Comparison of ENCODE assay signal across 9 mouse cellular contexts in the genomic region with DNA sequence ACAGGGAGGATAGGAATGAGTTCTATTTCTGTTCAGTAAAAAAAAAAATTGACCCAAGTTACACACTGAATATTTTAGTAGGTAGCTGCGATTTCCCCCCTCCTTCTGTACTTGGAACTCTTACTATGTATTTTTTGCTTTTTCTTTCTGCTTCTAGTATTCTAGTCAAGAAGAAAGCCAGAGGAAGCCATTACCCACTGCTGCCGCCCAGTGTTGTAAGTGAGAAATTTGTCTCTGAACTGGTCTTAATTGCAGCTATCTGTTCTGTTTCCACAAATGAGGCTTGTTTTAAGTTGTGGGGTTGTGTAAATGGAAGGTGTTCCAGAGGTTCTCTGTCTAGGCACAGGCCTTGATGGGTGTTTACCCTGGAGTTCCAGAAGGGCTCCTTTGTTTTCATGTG. TPM values are rescaled to one million over a fixed set of nuclear protein-coding genes. Genes with fewer than 3 reads are reported as not detected.
DNase-seq lines count a peak whose midpoint lies in the region; ATAC-seq and TF ChIP-seq lines count a peak whose summit lies in the region.
"Had no signal": no experiment of that assay in that cellular context is flagged by ENCODE, and none has a peak within 500 bp of the region (broad histone marks: within the 10 kb centered on the region; RNA-seq: fewer than 3 reads in every experiment).

No protein-coding gene starts in this region.

- TF ChIP-seq CTCF in MEL (IDR thresholded peaks at IDR 0.05 in 2 of 3, conservative IDR thresholded peaks at IDR 0.05 in 1 of 3; ENCODE audit: control insufficient read depth in 1 of 3, insufficient read depth in 1 of 3, low read depth in 2 of 3, low read length in 3 of 3, poor library complexity in 1 of 3, severe bottlenecking in 1 of 3), result peak; percentile 31 to 82 (median 62)
- TF ChIP-seq CTCF in cerebellum, adult 2 months (IDR thresholded peaks at IDR 0.05; ENCODE audit: borderline replicate concordance, insufficient read depth, low read depth, low read length), result peak; percentile 38; the same call in 1 of the 2 replicates

- intact Hi-C loops in gastrocnemius, postnatal 14 days (cut with DNase I; ENCODE audit: low total_unique reads), result loop anchor here (5.0 kb wide), 1 partner anchor 68 kb away; the partner anchor contains the start of gene Fam214b

- no peaks in the 10 kb centered on the region for H3K4me1 ChIP-seq in hindbrain, embryonic 11.5 days (replicated peaks; ENCODE audit: control insufficient read depth, insufficient read depth, low read length)
- H3K4me1 ChIP-seq in hindbrain, embryonic 16.5 days (ENCODE audit: control insufficient read depth, insufficient read depth, low read depth, low read length), result no peaks in the 10 kb centered on the region
- H3K4me1 ChIP-seq in MEL (ENCODE audit: control insufficient read depth in 1 of 2, insufficient read depth in 2 of 2, low read length in 2 of 2), result peaks cover 14 to 27% of the 10 kb centered on the region in 2 experiments
- H3K4me1 ChIP-seq in cerebellum, adult 2 months (ENCODE audit: control insufficient read depth, insufficient read depth, low read length), result no peaks in the 10 kb centered on the region
- H3K4me1 ChIP-seq: lung, embryonic 15.5 days had no signal

- no peak overlapping the region for H3K4me2 ChIP-seq in hindbrain, embryonic 11.5 days (replicated peaks; ENCODE audit: low read depth, low read length)
- no peak overlapping the region for H3K4me2 ChIP-seq in hindbrain, embryonic 16.5 days (ENCODE audit: low read length)
- H3K4me2 ChIP-seq: lung, embryonic 15.5 days had no signal

- H3K27me3 ChIP-seq in hindbrain, embryonic 11.5 days (ENCODE audit: control insufficient read depth, insufficient read depth, low read length), result no peaks in the 10 kb centered on the region
- H3K27me3 ChIP-seq in hindbrain, embryonic 16.5 days (replicated peaks; ENCODE audit: control insufficient read depth, insufficient read depth, low read length), result no peaks in the 10 kb centered on the region
- no peaks in the 10 kb centered on the region for H3K27me3 ChIP-seq in MEL (ENCODE audit: control insufficient read depth in 1 of 2, insufficient read depth in 2 of 2, low read length in 2 of 2)
- no peaks in the 10 kb centered on the region for H3K27me3 ChIP-seq in cerebellum, adult 2 months (ENCODE audit: control insufficient read depth, insufficient read depth, low read length)
- H3K27me3 ChIP-seq: lung, embryonic 15.5 days had no signal

- H3K27ac ChIP-seq in hindbrain, embryonic 11.5 days (ENCODE audit: low read depth, low read length), result no peak overlapping the region
- H3K27ac ChIP-seq in hindbrain, embryonic 16.5 days (ENCODE audit: low read depth, low read length), result no peak overlapping the region
- peak overlapping the region; percentile 45 for H3K27ac ChIP-seq in MEL (ENCODE audit: control insufficient read depth, low read depth, low read length)
- H3K27ac ChIP-seq in cerebellum, adult 2 months (ENCODE audit: insufficient read depth, low read length), result no peak overlapping the region
- H3K27ac ChIP-seq: lung, embryonic 15.5 days had no signal

- H3K9me3 ChIP-seq in hindbrain, embryonic 11.5 days (ENCODE audit: control insufficient read depth, low read length), result no peaks in the 10 kb centered on the region
- H3K9me3 ChIP-seq in hindbrain, embryonic 16.5 days (ENCODE audit: control insufficient read depth, low read length), result no peaks in the 10 kb centered on the region
- H3K9me3 ChIP-seq in MEL (replicated peaks; ENCODE audit: insufficient read depth, low read length), result no peaks in the 10 kb centered on the region
- H3K9me3 ChIP-seq: lung, embryonic 15.5 days had no signal

- 26% methylated on average over 2 of the region's 2 CpGs for WGBS in hindbrain, embryonic 11.5 days
- 26% methylated on average over 2 of the region's 2 CpGs for whole genome bisulfite sequencing in hindbrain, embryonic 16.5 days
- WGBS in cerebellum, adult 2 months, result 16% methylated on average over 2 of the region's 2 CpGs

- no peak overlapping the region for H3K9ac ChIP-seq in hindbrain, embryonic 11.5 days (ENCODE audit: low read depth, low read length)
- no peak overlapping the region for H3K9ac ChIP-seq in hindbrain, embryonic 16.5 days (ENCODE audit: low read depth, low read length)
- no peak overlapping the region for H3K9ac ChIP-seq in MEL (ENCODE audit: control insufficient read depth, low read depth, low read length, poor library complexity, severe bottlenecking)
- H3K9ac ChIP-seq: lung, embryonic 15.5 days had no signal

- ATAC-seq in hindbrain, embryonic 11.5 days (ENCODE audit: low FRiP score), result no peak
- no peak for ATAC-seq in hindbrain, embryonic 16.5 days

- no peaks in the 10 kb centered on the region for H3K79me2 ChIP-seq in MEL (ENCODE audit: control insufficient read depth, insufficient read depth, low read length, poor library complexity)

- TF ChIP-seq EP300 in MEL (IDR thresholded peaks at IDR 0.05; ENCODE audit: low read depth in 1 of 2, low read length in 2 of 2), result no peak

- no peak for TF ChIP-seq POLR2A in MEL (IDR thresholded peaks at IDR 0.05; ENCODE audit: control insufficient read depth in 1 of 2, insufficient read depth in 1 of 2, low read depth in 1 of 2, low read length in 2 of 2, poor library complexity in 1 of 2)
- no peak for TF ChIP-seq POLR2A in cerebellum, adult 2 months (IDR thresholded peaks at IDR 0.05; ENCODE audit: borderline replicate concordance, insufficient read depth, low read length)

- peak; percentile 63 for TF ChIP-seq RAD21 in MEL (IDR thresholded peaks at IDR 0.05; ENCODE audit: low read depth, low read length)

- no peaks in the 10 kb centered on the region for H3K36me3 ChIP-seq in hindbrain, embryonic 11.5 days (ENCODE audit: control insufficient read depth, insufficient read depth, low read length)
- H3K36me3 ChIP-seq in hindbrain, embryonic 16.5 days (ENCODE audit: control insufficient read depth, insufficient read depth, low read length), result no peaks in the 10 kb centered on the region
- peaks cover 0 to 31% of the 10 kb centered on the region in 2 experiments; a peak in 2 of 4 replicates for H3K36me3 ChIP-seq in MEL (ENCODE audit: control insufficient read depth in 1 of 2, insufficient read depth in 2 of 2, low read length in 2 of 2)
- H3K36me3 ChIP-seq: lung, embryonic 15.5 days had no signal

- peak; percentile 58 for DNase-seq in hindbrain, embryonic 11.5 days (ENCODE audit: low spot score)
- DNase-seq in MEL (ENCODE audit: low read depth, low spot score), result peak; percentile 82
- DNase-seq in cerebellum, adult 2 months, result peak; percentile 43 to 44
- DNase-seq in gastrocnemius, postnatal 14 days, result peak; percentile 35
- DNase-seq in layer of hippocampus, postnatal 25 days (ENCODE audit: extremely low spot score in 1 of 2, low spot score in 1 of 2), result peak; percentile 14 to 65
- DNase-seq in mesoderm, embryonic 11.5 days (ENCODE audit: low read depth, low spot score), result peak; percentile 15
- peak; percentile 9 for DNase-seq in thymus, postnatal 25 days

- no peak overlapping the region for H3K4me3 ChIP-seq in hindbrain, embryonic 11.5 days (ENCODE audit: low read depth, low read length)
- no peak overlapping the region for H3K4me3 ChIP-seq in hindbrain, embryonic 16.5 days (ENCODE audit: low read length)
- peak overlapping the region in 1 of 2 experiments; percentile 18; a peak in 2 of 4 replicates for H3K4me3 ChIP-seq in MEL (ENCODE audit: control insufficient read depth in 1 of 2, insufficient read depth in 1 of 2, low read depth in 2 of 2, low read length in 2 of 2)
- no peak overlapping the region for H3K4me3 ChIP-seq in cerebellum, adult 2 months (replicated peaks; ENCODE audit: insufficient read depth, low read depth, low read length)
- H3K4me3 ChIP-seq: lung, embryonic 15.5 days had no signal

TF ChIP-seq in MEL, 35 proteins besides CTCF, POLR2A, EP300 and RAD21:
- TF ChIP-seq GATA1 (IDR thresholded peaks at IDR 0.05; ENCODE audit: low read depth, low read length), result no peak
- no peak for TF ChIP-seq CHD1 (IDR thresholded peaks at IDR 0.05; ENCODE audit: low read depth, low read length)
- 0 out of 2 replicates have a peak, but pooled peaks have one; percentile 1 for TF ChIP-seq RCOR1 (IDR thresholded peaks at IDR 0.05; ENCODE audit: low read depth, low read length)
- peak; percentile 78 for TF ChIP-seq SMC3 (IDR thresholded peaks at IDR 0.05; ENCODE audit: low read depth, low read length)
- TF ChIP-seq MYB (IDR thresholded peaks at IDR 0.05; ENCODE audit: low read depth, low read length), result no peak
- TF ChIP-seq ZC3H11A (IDR thresholded peaks at IDR 0.05; ENCODE audit: low read depth, low read length), result peak; percentile 62
- peak; percentile 49; the same call in 1 of the 2 replicates for TF ChIP-seq ZNF384 (IDR thresholded peaks at IDR 0.05; ENCODE audit: low read depth, low read length)
- no peak for TF ChIP-seq MAZ (IDR thresholded peaks at IDR 0.05; ENCODE audit: low read depth, low read length)
- no peak for TF ChIP-seq MEF2A (IDR thresholded peaks at IDR 0.05; ENCODE audit: extremely low read depth, insufficient replicate concordance, low read depth, low read length, poor library complexity, severe bottlenecking)
- TF ChIP-seq GABPA (IDR thresholded peaks at IDR 0.05; ENCODE audit: low read depth, low read length), result no peak
- TF ChIP-seq MYC (IDR thresholded peaks at IDR 0.05; ENCODE audit: low read depth, low read length), result no peak

RNA-seq across cellular contexts. Expression of gene Unc13b, which starts 56.2 kb away (rescaled TPM):
- 17.5 and 17.9 TPM in 2 replicates for polyA plus RNA-seq in hindbrain, embryonic 11.5 days (2014; fragmentation: Nextera tagmentation; extraction: Ambion mirVana)
- 13.0 and 16.5 TPM in 2 replicates for polyA plus RNA-seq in hindbrain, embryonic 16.5 days (2015; fragmentation: Nextera tagmentation; extraction: Ambion mirVana)
- total RNA-seq in MEL (2012; rRNA removed), result 5.4 and 6.5 TPM in 2 replicates
- 1 to 10 TPM in 1 of 2 experiments, not detected in 1; 9.6 TPM for polyA plus RNA-seq in MEL (2012; ENCODE audit: insufficient read depth in 1 of 2, insufficient read length in 2 of 2, low read depth in 1 of 2, low replicate concordance in 2 of 2, missing spikeins in 1 of 2)
- polyA plus RNA-seq in cerebellum, adult 2 months (2012; rRNA removed), result 12.8 and 14.5 TPM in 2 replicates
- total RNA-seq in gastrocnemius, postnatal 14 days (2021), result 1 to 10 TPM; 4.1 to 4.6 TPM
- total RNA-seq in layer of hippocampus, postnatal 25 days (2021), result 10 to 100 TPM; 32.7 to 49.6 TPM

Comparison
In these comparisons a context has a peak if more than half of its experiments do, and no peak if none do; other contexts are left out.
1. DNase-seq: peak in every context shown above with its lines; median percentile 82 in MEL; 58 in hindbrain, embryonic 11.5 days; 44 in cerebellum, adult 2 months; 40 in layer of hippocampus, postnatal 25 days; 35 in gastrocnemius, postnatal 14 days; 15 in mesoderm, embryonic 11.5 days; 9 in thymus, postnatal 25 days.